Mouse (Mus musculus): ENCODE results near the gene Samd15.

Gene Samd15

GRCm38 (mm10) chr12:87230379-87230895 is 30.9 kb downstream of the Samd15 start:
- no peak for DNase-seq (ENCODE audit: low spot score)

DNA sequence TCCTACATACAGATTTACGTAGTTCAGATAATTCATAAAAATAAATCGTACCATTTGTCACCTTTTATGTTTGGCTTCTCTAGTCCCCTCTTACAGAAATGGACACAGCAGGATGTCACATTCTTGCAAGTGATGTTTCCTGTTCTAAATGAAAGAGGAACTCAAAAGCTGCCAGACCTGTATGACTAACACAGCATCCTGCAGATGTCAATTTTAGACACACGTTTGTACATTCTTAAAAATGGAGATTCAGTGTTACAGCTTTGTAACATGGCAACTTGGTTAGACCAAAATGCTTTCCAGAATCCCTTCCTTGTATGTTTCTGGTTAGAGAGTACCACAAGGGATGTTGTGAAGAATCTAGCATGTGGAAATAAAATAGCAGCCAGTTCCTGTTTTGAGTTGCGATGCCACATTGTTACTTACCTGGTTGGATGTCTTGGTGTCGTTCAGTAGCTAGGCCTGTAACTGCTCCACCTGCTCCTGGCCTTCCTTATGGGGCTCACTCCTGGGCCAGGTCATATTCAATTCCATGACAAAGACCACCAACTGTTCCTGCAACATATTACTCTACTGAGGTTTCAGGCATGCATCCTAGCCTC is 37.5 kb downstream of the Samd15 start:
- DNase-seq (ENCODE audit: low spot score): no peak

DNA sequence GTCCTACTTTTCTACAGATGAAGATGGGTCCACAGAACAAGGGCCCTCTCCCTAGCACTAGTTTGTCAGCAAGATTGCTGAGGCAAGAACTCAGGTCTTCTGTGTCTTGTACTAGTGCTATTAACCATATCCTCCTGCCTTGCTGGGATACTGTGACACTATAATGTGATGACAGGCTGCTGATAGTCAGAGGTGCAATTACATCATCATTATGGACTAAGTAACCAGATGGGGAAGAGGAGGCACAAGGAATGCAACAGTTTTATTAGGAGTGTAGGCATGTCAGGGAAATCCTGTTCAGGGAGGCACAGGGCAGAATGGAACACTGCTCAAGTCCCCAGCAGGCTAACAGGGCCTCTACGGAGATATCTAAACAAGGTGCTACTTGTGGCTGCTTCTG is 39.1 kb downstream of the Samd15 start, which contains the start of gene Noxred1:
TSS of gene Noxred1 (minus strand) at position 101 of the 400 bp plus-strand sequence.
- DNase-seq (ENCODE audit: low spot score): no peak

DNA sequence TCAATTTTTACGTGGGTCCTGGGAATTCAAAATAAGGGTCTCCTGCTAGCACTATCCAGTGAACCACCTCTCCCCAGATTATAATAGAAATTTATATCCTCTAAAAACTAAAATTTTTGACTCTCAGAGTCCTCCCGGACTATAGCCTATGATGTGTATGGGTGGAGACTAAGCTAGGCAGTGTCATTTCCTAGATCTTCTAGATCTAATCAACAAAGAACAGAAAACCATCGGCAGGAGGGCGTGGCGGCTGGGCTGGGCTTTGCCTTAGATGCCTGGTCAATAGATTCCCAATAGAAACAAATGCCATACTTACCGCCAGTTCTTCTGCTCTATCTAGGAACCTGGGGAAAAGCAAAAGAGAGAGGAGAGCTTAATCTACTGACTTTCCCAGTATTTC is 50.6 kb downstream of the Samd15 start:
- DNase-seq (ENCODE audit: low spot score): no peak

DNA sequence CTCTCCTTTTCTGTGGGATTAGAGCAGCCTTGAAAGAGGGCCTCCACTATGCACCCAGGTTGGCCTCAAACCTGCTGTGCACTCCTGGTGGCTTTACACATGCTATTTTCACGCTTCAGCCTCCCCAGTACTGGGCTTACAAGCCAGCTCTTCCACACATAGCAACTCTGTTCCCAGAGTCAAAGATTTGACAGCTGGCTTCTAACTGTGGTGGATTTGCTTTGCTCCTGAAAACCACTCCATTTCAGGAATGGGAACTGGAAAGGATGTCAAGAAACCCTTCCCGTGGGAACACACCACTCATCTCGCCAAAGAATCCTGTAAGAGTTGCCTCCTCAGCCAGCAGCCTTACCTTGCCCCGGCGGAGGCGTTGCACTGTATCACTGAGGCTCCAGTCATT is 54.4 kb downstream of the Samd15 start:
- DNase-seq (ENCODE audit: low spot score): no peak

GRCm38 (mm10) chr12:87256629-87257028 is 57.1 kb downstream of the Samd15 start:
- DNase-seq (ENCODE audit: low spot score): no peak

- no peak for DNase-seq (ENCODE audit: low spot score)
These were observed 61.0 kb downstream of the Samd15 start for GRCm38 (mm10) chr12:87260562-87260961.
